Mouse (Mus musculus): Measurements from ENCODE around the gene Galnt16. TPM values are rescaled to one million over a fixed set of nuclear protein-coding genes. Genes with fewer than 3 reads are reported as not detected.

Galnt16 gene
- total RNA-seq, 2 experiments from 2014 or later = 152 to 160 TPM

GRCm38 (mm10) chr12:80594781-80595180 lies 76.7 kb downstream of the Galnt16 start:
- no peak for DNase-seq (ENCODE audit: extremely low spot score in 1 of 2, low spot score in 1 of 2)

DNA sequence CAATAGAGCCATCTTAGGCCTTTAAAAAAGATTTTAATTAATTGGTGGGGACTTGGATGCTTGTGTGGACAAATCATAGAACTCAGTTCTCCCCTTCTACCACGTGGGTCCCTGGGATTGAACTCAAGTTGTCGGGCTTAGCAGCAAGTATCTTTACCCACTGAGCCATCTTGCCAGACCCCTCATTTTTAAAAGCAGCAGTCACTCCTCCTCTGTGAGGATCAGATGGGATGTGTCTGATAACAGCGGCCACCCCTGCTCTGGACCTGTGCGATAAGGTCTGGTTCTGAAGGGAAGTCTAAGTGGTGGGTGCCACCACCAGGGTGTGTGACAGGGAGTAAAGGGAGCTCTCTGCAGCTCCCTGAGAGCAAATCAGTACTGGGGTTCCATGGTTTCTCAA lies 77.5 kb downstream of the Galnt16 start:
- no peak for DNase-seq (ENCODE audit: extremely low spot score in 1 of 2, low spot score in 1 of 2)

GRCm38 (mm10) chr12:80595968-80596367 lies 77.9 kb downstream of the Galnt16 start:
- no peak for DNase-seq (ENCODE audit: extremely low spot score in 1 of 2, low spot score in 1 of 2)

DNA sequence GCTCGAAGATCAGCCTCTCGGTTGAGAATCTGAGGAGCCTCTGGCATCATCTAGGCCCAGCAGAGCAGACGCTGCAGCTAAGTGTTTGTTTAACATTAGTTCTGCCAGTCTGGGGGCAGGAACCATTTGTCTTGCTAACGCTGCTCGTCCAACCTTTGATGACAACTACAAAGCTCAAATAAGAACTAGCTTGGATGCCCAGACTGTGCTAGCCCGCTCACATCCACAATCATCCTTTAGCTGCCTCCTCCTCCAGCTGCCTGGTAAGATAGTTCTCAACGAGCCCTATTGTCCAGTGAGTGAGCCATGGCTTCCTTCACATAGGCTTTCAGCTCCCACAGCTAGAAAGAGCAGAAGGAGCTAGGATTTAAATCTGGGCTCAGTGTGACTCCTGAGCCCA lies 80.2 kb downstream of the Galnt16 start:
- no peak for DNase-seq (ENCODE audit: extremely low spot score in 1 of 2, low spot score in 1 of 2)

GRCm38 (mm10) chr12:80598756-80599155 lies 80.7 kb downstream of the Galnt16 start:
- peak in 1 of 2 experiments; percentile 26 for DNase-seq (ENCODE audit: extremely low spot score in 1 of 2, low spot score in 1 of 2)

GRCm38 (mm10) chr12:80601597-80602269 lies 83.7 kb downstream of the Galnt16 start:
- no peak for DNase-seq (ENCODE audit: extremely low spot score in 1 of 2, low spot score in 1 of 2)

DNA sequence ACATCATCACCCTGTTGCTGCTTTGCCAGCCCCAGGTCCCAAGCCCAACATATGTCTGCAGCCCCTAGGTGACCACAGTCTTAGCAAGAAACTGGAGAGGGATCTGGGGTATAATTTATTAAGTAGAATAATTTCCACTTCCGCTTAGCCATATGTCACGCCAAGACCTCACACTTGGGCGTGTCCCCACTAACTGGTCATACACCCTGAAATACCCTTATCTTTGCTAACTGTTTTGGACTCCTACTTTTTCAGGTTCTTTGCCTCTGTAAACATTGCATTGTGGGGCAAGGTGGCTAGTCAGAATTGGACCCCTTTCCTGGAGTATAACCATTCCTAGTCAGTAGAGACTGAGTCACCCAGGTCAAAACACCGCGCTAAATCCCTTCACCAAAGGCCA lies 84.4 kb downstream of the Galnt16 start:
- no peak for DNase-seq (ENCODE audit: extremely low spot score in 1 of 2, low spot score in 1 of 2)

- DNase-seq (ENCODE audit: extremely low spot score in 1 of 2, low spot score in 1 of 2) = no peak
These were observed 85.5 kb downstream of the Galnt16 start for GRCm38 (mm10) chr12:80603566-80603965.

DNA sequence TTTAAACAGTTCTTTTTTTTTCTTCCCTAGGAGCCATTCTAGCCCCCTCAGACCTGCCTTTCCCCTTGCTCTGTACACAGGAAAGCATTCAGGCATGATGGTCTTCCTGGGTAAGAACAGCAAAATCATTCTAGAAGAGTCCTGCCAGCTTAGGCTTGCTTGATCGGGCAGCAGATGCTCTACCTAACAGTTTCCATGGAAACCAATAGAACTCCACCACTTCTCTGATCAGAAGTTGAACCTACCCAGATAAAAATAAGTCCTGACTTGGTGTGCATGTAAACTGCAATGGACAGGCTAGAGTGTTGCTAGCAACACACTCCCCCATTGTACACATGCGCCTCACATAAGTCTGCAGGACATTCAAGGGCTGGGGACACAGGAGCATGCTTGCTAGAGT lies 86.1 kb downstream of the Galnt16 start:
- DNase-seq (ENCODE audit: extremely low spot score in 1 of 2, low spot score in 1 of 2) = peak in 1 of 2 experiments; percentile 23

GRCm38 (mm10) chr12:80608576-80608975 lies 90.5 kb downstream of the Galnt16 start:
- DNase-seq (ENCODE audit: extremely low spot score in 1 of 2, low spot score in 1 of 2) = no peak

DNA sequence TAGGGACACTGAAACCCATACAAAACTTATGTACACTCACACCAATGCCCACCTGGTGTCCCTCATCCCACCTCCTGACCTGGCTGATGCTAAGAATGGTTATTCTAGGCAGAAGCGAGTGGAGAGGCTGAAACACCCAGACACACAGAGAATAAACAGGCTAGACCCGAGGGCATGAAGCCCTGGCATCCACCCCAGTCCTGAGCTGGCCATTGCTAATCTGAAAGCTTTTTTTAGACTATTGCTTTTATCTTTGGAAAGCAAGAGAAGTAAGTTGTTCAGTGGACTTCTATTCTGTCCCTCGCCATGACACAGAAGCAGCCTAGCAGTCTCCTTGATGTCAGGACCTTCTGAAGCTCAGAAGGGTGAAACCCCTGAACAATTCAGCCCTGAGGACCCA lies 91.9 kb downstream of the Galnt16 start:
- no peak for DNase-seq (ENCODE audit: extremely low spot score in 1 of 2, low spot score in 1 of 2)

DNA sequence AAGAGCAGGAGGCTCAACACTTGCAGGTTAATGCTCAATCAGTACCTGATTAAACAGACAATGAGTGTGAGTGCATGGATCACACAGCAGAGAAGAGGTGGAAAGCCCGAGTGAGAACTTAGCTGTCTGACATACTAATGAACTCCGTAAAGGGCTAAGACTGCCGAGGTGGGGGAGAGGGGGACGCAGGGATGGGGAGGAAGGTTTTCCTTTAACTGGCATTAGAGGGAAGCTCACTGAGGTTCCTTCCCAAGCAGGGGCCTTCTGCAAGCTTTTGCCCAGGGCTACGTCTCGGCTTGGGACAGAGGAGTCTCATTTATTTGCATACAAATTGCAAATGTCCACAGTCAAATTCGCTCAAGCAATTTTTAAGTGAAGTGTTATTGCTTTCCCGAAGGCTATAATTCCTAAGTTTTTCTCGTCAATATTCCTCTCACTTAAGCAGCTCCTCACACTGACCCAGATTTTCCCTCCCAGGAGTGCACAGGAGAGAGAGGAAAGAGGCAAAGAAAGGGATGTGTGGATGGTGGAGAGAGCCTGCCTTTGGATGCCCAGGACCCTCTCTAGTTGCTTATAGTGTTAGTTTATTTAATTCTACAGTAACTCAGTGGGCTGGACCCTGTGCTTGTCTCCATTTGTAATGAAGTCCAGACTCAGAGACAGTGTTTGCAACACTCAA lies 94.2 kb downstream of the Galnt16 start:
- no peak for DNase-seq (ENCODE audit: extremely low spot score in 1 of 2, low spot score in 1 of 2)

GRCm38 (mm10) chr12:80615371-80616257 lies 97.5 kb downstream of the Galnt16 start:
- no peak for DNase-seq (ENCODE audit: extremely low spot score in 1 of 2, low spot score in 1 of 2)

- DNase-seq (ENCODE audit: extremely low spot score in 1 of 2, low spot score in 1 of 2) = no peak
These were observed 102.4 kb downstream of the Galnt16 start for GRCm38 (mm10) chr12:80620501-80620900.

- DNase-seq (ENCODE audit: extremely low spot score in 1 of 2, low spot score in 1 of 2) = no peak
These were observed 113.7 kb downstream of the Galnt16 start for GRCm38 (mm10) chr12:80631790-80632189.

- peak in 1 of 2 experiments; percentile 51 for DNase-seq (ENCODE audit: extremely low spot score in 1 of 2, low spot score in 1 of 2)
These were observed 124.9 kb downstream of the Galnt16 start for GRCm38 (mm10) chr12:80642725-80643692.

DNA sequence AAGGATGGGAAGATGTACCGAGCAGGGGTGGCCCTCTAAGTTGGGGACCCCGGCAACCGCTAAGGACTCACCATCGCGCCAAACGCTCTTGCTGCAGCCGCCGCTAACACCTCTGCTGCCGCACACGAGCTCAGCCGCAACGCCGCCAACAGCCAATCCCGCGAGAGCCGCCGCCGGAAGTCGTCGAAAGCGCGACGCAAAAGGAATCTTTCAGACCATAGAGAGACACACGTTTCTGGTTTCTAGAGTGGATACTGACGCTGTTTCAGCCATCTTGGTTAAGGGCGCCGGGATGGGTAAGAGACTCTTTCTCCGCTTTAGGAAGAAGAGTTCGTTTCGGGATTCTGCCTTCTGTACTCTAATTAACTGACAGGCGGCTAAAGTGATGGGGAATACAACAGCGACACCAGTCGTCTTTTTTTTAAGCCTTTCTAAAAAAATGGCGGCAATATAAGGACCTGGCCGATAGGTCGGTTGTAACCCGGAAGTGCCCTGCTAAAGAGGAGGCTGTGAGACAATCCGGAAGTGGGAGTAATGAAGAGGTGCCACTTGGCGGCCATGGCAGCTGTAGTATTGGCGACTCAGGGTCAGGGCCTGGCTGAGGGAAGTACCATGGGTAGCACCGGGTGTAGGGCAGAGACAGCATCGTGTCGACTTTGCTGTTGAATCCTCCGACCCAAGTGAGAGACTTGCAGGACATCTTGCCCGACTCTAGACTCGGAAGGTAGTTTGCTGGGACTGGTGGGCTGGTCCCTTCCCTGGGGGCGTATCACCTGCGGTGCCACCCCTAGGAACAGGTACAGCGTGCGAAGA lies 125.8 kb downstream of the Galnt16 start, which contains the start of the genes Slc39a9 and Erh:
Gene Slc39a9 (plus strand): TSS at position 191 of the 813 bp plus-strand sequence.
Gene Erh (minus strand): TSS at position 649 of the 813 bp plus-strand sequence.
- peak; percentile 87 to 88 for DNase-seq (ENCODE audit: extremely low spot score in 1 of 2, low spot score in 1 of 2)

DNA sequence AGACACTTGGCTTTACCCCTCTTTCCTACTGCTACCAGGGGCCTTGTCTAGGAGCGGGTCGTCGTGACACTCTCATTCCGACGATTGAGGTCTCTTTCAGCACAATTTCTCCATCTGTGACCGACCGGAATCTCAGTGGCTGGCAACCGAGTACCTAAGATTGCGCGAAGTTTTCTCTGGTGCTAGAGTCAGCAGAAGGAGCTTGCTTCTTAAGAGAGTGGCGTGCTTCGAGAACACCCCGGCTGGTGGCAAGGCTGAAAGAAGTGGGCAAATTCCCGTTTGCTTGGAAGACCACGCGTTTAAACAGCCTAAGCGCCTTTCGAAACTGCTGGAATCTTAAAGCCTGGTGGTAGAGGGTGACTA lies 126.4 kb downstream of the Galnt16 start:
- peak in 1 of 2 experiments; percentile 5 for DNase-seq (ENCODE audit: extremely low spot score in 1 of 2, low spot score in 1 of 2)

DNA sequence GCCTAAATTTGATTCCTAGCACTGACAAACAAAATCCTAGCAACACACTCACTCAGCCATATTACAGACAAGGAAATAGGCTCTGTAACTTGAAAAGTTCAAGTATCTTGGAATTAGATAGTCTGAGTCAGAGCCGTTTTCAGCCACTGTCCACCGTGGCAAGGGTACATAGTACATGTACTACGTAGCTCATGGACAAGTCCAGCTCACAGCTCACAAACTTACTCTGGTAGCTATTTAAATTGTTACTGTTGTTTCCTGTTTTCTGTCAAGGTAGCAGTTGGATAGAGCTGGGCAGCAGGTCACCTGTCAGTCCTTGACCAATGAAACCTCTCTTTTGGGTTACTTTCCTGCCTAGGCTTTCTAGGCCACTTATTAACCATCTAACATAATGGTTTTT lies 128.3 kb downstream of the Galnt16 start:
- DNase-seq (ENCODE audit: extremely low spot score in 1 of 2, low spot score in 1 of 2) = no peak
